Mouse (Mus musculus) brain, adult 2 months (tissue): ENCODE measurements at regions not wholly inside any gene's neighbourhood (a gene's known extent, or its start where the extent isn't known, plus 50 kb on each side); places are given as distances from the start of the nearest gene placed in this dataset.
"Not testable (repeated sequence)": the region's sequence is repeated elsewhere in the genome, so short reads cannot be mapped to it uniquely, and the experiment has no call there.

ENCODE experiments used
- DNase-seq: peaks from one replicate; pipeline ENCODE4 v3.0.0; 2011; ENCODE audit warnings: low read depth, low spot score

DNA sequence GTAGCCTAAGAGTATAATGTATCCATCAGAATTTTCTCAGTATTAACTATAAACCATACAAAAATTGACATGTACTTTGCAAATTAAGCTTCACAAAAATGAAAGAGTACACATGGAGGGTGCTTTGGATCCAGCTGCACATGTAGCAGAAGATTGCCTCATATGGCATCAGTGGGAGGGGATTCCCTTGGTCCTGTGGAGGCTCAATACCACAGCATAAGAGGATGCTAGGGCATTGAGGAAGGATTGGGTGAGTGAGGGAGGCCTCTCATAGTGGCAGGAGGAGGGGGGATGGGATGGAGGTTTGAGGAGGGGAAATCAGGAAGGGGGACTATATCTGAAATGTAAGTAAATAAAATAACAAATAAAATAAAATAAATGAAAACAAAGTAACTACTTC lies 301.7 kb upstream of the Cntn5 start:
- no peak for DNase-seq

DNA sequence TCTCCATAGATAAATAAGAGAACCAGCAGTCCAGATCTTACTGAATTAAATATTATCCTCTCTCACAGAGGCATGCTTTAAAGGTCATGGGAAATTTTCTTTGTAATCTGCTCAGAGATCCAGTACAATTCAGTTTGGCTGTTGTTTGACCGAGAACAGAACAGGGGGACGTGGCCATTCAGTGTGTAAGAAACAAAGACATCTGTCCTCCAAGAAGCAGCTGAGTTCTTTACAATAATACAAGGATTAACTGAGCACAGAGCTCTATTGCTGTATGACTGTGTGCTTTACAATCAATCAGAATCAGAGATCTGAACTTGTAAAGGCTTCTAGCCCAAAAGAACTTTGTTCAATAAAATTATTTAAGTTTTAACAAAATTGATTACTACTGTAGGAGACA lies 287.6 kb upstream of the Cntn5 start:
- DNase-seq = no peak

DNA sequence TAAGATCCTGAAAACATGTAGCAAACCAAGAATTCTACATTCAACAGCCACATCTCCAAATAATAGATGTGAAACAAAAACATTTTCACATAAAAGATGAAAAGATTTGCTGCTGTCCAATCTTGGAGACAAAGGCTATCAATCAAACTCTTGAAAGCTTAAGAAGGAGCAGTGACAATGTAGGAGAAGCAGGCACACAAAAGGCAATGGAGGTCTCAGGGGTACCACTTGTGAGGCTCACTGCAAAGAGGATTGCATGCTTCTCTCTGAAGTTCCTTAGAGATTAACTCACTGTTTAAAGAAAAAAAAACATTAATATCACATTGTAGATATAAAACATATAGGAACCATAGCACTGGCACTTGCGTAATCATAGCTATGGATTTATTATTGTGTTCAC lies 241.2 kb upstream of the Cntn5 start:
- no peak for DNase-seq

DNA sequence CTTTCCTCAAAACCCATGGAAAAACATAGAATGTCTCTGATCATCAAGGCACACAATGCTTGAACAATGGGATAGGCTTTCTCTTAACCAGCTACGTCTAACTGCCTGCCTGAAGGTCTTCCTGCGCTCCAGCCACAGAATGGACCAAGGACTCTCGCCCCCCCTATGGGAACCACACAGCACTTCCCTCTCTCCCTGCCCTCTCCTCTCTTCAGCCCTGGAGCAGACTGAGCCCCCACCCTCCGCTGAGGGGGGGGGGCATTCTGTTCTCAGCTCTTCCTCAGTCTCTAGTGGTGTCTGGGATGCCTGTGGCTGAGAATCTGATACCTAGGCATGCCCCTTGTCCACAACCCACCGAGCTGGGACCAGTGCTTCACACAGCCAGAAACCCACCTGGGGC lies 222.3 kb upstream of the Cntn5 start:
- DNase-seq = no peak

DNA sequence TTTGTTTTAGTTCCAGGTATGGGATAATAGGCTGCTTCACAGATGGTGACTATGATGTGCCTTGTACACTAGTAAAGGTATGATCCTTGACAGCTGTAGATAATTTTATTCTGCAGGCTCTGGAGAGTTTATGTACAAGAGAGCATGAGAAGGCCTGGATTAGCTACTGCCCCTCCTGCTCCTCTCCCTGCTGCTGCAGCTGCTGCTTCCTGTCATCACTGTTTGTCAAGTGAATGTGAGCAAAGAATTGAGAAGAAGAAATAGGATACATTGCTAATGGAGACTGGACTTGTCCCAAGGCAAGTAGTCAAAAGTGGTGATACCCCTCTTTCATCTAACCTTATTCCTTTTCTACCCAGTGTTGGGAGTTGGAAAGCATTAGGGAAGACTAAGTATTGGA lies 214.6 kb upstream of the Cntn5 start:
- DNase-seq = no peak

DNA sequence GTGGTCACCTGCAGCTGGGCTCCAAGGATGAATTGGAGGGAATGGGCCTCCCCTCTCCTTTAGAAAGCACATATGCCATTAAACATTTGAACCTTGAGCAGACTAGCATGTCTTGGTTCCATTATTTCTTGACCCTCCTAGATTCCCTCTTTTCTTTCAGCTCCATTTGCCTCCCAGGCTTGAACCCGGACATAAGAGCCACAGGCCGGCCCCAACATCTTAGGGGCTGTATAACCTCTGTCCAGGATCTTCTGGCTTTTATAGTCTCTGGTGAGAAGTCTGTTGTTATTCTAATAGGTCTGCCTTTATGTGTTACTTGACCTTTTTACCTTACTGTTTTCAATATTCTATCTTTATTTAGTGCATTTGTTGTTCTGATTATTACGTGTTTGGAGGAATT lies 203.3 kb upstream of the Cntn5 start:
- not testable (repeated sequence) for DNase-seq

DNA sequence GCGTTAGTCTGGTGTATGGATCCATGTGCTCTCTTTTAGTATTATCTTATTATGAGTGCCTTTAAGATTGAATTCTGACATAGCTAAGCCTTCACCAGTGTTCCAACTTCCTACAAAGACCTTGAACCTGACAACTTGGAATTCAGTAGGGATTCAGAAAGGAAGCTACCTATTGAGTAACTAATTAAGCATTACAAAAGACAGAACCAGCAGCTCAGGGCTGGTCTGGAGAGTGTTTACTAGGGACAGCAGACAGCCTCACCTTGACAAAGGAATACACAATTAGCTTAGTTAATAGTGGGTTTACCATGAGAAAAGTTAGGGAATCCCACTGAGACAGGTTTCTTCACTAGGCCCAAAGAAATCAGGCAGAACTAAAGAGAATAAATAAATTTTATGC lies 202.6 kb upstream of the Cntn5 start:
- not testable (repeated sequence) for DNase-seq

DNA sequence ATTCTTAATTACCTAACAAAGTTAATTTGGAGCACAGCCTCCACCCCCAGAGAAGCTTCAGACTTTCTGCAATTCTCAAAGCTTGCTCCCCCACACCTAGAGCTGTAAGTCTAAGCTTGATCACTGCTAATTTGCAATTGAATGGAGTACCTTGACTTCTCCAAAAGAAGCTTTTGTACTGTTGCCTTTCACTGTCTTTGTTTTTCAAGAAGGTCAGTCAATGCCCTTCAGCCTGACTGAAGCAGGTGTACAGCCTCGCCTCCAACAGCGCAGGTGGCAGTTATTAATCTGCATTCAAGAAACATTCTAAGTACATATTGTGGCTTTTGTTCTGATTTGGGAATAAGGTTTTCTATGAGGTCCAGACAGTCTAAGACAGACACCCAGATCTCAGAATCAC lies 201.7 kb upstream of the Cntn5 start:
- no peak for DNase-seq

DNA sequence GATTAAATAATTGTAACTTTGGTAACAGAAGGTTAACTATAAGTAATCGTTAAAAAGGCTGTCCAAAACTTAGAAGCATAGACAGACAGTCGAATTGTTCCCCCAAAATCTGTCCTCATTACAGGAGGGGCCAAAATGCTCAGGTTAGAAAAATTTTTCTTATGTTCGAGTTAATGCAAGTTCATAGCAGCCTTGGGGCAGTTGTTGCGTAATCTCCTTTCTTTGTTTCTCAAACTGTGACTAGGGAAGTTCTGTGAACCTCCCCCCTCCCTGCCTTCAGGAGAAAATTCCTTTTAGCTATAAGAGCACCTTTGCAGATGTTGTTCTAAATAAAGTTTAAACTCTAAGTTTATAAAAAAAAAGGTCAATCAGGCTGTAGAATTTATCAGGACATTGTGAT lies 198.9 kb upstream of the Cntn5 start:
- no peak for DNase-seq

DNA sequence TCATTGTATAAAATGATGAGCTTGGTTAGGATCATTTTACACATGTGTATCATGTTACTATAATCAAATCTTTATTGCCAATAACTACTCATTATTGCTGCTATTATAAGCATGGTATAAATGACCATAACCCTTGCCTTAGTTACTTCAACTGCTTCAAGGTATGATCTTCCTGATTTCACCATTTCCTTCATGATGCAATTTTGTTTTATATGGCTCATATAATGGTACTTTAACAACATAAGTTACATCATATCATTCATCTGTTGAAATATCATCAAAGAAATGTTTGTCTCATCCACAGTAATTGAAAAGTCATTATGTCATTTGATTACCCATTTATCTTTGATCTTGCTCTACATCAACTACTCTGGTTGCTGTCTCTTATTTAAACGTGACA lies 188.3 kb upstream of the Cntn5 start:
- no peak for DNase-seq

DNA sequence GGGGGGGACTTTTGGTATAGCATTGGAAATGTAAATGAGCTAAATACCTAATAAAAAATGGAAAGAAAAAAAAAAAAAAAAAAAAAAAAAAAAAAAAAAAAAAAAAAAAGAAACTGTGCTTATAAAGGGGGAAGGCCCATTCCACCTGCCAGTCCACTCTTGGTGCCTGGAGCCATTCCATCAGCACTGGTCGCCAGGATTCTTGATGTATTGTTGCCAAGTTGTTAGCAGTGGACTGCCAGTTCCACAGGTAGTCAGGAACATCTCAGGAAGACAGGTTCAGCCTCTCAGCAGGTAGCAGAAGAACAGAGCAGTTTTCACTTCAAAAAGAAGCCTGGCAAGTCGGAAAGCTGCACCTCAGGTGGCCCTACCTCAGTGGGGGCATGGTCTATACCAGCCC lies 162.6 kb upstream of the Cntn5 start:
- DNase-seq = peak; percentile 23

DNA sequence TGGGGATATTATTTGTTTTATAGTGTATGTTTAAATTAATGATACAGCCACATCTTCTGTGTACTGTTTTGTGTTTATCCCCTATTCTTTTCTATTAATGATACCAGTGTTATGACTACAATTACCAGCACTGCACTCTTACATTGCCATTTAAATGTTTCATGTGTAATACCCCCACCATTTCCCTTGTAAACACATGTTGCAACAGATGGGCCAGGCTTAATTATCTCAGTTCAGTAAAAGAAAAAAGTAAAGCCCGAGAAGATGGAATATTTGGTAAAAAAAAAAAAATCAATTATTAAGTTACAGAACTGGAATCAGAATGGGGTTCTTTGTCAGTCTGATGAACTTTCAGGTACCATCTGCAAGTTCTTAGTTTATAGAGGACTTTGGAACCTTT lies 158.3 kb upstream of the Cntn5 start:
- DNase-seq = peak; percentile 24
